Mouse (Mus musculus) gastrocnemius, postnatal 25 days (tissue): ENCODE measurements around the gene Aph1b. TPM values are rescaled to one million over a fixed set of nuclear protein-coding genes. Genes with fewer than 3 reads are reported as not detected.

Experiments used
- DNase-seq: peaks from one replicate; pipeline ENCODE4 v3.0.0; 2022
- total RNA-seq, 2 experiments: library from RNA; stranded (reverse); gene quantifications; 1 replicate in 1 of 2; 2 replicates in 1 of 2; pipeline ENCODE4 v1.2.3; 2021

Gene Aph1b
- total RNA-seq, 2 experiments from 2014 or later: 1.6 to 3.1 TPM

DNA sequence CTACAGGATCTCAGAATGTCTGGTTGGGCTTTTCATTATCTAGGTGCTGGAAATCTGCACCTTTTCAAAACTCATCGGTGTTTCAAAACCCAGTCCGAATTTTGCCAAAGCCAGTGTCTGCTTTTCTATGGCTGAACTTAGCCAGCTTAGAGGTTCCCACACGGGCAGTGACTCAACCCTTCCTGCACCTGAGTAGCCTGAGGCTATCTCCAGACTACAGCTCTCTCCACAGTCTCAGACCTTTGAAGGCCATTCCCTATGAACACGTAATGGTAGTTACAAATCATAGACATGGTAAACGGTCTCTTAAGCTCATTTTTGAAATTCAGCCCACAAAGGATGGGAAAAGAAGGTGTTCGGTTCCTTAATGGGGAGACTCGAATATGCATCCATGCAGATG lies 55.8 kb downstream of the Aph1b start:
- DNase-seq: no peak

DNA sequence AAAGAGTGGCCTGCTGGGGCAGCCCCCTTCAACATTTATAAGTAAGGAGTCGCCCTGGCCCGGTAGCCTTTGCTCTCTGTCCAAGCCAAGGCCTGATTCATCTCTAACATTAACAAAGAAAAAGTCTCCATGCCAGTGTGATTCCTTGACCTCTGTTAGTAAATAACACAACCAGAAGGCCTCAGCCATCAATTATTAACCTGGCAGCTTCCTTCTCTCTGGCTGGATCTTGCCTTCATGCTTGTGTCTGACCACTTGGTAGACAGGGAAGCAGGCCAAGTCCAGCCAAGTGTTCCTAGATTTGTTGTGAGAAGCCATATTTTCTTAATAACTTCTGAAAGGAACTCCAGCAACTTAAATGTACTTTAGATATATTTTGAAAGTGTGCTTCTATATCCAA lies 58.7 kb downstream of the Aph1b start:
- DNase-seq: no peak

DNA sequence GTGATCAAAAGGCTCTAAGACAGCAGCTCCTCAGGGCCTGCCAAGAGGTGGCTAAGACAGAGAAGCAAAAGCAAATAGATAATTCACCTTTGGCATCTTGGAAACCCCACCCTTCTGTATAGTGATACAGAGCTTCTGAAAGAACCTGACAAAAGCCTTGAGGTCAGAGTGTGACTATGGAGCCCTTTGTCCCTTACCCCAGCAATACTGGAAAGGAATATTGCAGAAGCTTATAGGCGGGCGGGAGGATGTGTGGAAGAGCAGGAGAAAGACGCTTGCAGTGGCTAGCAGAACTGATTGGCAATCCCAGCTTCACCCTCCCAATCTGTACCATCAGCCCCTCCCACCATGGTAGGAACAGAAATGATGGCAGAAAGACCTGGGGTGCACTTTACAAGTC lies 59.3 kb downstream of the Aph1b start:
- DNase-seq: no peak

DNA sequence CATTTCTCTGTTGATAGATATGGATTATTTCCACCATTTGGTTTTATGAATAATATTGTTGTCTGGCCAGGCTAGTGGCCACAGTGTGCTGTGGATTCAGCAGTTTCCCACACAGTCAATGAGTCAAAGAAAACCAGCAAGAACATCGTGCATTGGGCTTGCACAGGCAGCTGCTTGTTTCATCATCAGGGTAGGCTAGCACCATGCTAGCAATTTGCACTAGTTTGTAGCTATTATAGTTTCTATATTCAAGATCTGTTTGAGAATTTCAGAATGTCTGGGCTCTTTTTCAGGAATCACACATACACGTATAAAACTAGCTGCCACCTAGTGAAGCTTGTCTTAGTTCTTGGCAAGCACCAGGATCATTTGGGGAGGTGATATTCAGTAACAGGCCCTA lies 60.2 kb downstream of the Aph1b start:
- no peak for DNase-seq

DNA sequence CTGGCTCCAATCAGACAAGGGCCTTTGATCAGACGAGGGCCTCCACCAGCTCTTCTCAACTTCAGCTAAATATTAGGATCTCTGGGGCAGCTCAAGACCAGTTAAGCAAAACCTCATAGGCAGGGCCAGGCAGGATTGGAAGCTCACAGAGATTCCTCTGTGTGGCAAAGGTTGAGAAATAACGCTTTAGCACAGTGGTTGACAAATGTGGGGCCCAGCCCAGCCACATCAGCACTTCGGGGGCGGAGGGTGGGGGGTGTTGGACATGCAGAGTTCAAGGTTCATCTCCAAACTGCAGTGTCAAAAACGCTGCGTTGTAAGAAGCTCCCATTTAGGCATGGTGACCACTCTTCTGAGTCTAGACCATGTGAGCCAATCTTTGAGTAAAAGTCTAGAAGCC lies 60.7 kb downstream of the Aph1b start:
- DNase-seq: no peak

DNA sequence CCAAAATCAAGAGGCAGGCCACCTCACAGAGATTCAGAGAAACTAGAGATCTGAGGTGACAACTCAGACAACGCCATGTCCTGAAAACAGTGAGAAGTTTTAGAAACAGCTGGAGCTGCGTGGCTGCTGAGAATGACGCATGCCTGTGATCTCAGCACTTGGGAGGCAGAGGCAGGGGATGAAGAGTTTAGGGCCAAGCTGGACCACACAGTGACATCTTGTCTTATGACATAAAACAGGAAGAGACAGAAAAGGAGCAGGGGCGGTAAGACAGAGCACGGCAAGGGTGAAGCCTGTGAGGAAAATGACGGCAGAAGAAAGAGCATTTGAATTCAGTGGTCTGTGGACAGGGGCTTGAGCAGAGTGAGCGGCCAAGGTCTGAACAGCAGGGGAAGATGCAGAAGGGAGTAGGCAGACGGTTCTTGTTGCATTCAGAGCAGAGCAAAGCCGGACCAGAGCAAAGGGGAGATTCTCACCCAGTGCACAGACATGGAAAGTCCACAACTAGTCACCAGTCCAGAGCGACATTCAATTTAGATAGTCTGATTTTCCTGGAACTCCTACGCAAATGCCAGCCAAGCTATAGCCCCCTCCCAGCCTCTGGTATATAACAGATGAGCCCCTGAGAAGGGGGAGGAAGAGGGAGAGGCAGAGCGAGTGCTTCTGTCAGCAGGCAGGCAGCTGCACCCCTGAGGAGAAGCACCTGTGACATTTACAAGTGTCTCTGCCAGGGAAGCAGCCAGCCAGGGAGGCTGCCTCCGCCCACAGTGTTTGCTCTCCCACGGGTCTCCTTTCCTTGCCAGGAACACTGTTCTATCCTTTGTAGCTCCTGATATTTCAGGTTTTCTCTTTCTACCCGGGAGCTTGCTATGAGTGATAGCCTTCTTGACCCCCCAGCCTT lies 62.2 kb downstream of the Aph1b start:
- peak; percentile 20 for DNase-seq

DNA sequence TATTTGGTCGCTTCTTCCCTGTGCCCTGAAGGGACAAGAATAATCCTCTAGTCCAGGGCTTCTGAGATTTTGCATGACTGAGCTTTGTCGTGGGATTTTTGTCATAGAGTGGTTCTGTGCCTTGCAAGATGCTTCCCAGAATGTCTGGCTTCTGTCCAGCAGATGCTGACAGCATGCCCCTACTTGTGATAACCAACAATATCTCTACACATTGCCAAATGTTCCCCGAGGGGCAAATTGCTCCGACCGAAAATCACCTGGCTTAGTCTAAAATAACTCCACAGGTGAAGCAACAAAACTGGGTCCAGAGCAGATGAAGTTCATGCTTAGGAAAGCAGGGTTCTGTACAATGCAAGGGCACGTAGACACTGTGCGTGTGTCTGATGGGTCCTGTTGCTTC lies 64.0 kb downstream of the Aph1b start:
- DNase-seq: no peak

DNA sequence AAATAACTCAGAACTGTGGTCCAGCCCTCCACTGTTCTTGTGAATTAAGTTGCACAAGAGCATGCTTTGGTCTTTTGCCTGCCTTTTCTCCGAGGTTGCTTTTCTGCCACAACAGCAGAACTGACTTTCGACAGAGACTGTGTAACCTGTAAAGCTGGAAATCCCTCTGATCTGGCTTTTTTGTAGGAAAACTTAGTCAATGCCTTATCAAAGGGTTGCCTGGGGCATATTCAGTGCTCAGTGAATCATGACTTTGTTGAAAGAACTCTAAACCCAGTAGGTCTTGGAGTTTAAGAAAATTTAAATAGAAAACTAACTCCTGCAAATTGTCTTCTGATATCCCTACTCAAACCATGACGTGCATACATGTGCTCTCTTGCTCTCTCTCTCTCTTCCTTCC lies 64.7 kb downstream of the Aph1b start:
- DNase-seq: no peak

DNA sequence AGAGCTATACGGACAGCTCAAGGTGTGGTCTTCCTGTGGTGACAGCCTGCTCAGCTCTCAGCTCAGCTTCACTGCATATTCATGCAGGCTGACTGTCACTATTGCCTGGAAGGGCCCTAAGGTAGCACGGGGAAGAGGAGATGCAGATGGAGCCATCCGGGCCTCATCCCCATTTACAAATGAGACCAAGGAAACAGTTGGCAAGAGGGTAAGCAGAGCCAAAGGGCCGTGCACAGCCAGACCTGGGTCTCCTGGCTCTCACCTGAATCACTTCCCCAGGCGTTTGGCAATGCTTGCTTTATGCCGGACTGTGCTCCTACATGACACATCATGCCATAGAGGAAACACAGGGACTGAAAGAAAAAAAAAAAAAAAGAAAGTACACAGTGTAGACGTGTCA lies 68.0 kb downstream of the Aph1b start:
- no peak for DNase-seq

DNA sequence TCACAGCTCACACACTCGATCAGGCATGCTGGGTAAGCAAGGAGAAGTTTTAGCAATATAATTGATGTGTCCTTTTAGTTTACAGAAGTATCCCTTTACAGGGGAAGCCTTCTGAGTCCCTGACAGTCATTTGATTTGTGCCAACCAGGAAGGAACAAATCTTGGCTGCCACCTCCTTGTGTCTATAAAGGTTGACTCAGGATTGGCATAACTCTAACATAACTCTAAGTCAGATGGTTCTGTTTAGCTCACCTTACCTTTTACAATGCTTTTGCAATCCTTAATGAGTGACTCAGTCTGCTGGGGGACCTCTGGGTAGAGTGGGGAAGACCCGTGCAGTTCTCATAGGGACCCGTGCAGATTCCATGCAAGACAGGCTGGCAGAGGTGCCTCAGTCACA lies 69.7 kb downstream of the Aph1b start:
- no peak for DNase-seq

Other genes starting within 250 kb of the Aph1b start
- 10 to 100 TPM; 12.8 to 15.4 TPM for gene Usp3, start 202.3 kb downstream of the Aph1b start, total RNA-seq
- under 1 TPM; 0.08 to 0.19 TPM for gene Car12, start 81.8 kb downstream of the Aph1b start, total RNA-seq
- gene Gm10647, start 1.5 kb upstream of the Aph1b start, total RNA-seq: under 1 TPM in 1 of 2 experiments, not detected in 1; 0.35 TPM
- gene Aph1c, start 39.2 kb upstream of the Aph1b start, total RNA-seq: 1 to 10 TPM in 1 of 2 experiments, under 1 TPM in 1; 0.54 to 1.3 TPM
- gene Rab8b, start 124.2 kb upstream of the Aph1b start, total RNA-seq: 1 to 10 TPM; 5.0 to 6.1 TPM
- gene Rps27l, start 150.6 kb upstream of the Aph1b start, total RNA-seq: 100 to 1,000 TPM; 198 to 200 TPM
- 10 to 100 TPM; 17.8 to 19.5 TPM for gene Lactb, start 180.0 kb upstream of the Aph1b start, total RNA-seq